29 mouse cellular contexts compared by ENCODE assay signal in genomic region chr13:118825102-118825501, GRCm38 (mm10).
DNase-seq lines count a peak whose midpoint lies in the region; ATAC-seq lines count a peak whose summit lies in the region.
"Had no signal": no experiment of that assay in that cellular context is flagged by ENCODE, and none has a peak within 500 bp of the region (broad histone marks: within the 10 kb centered on the region; RNA-seq: fewer than 3 reads in every experiment).

No protein-coding gene starts in this region.

- ATAC-seq in limb, embryonic 11.5 days (ENCODE audit: insufficient number of reproducible peaks, low FRiP score, low TSS enrichment, low read depth), result peak; percentile 82; the same call in 1 of the 2 replicates
- ATAC-seq in limb, embryonic 13.5 days (ENCODE audit: low FRiP score, low read depth), result peak; percentile 66; the same call in 1 of the 2 replicates
- ATAC-seq: activated CD4-positive, CD25-positive, alpha-beta regulatory T cell, adult 4 months; CD4-positive, CD25-positive, alpha-beta regulatory T cell, adult 4 months; forebrain, embryonic 14.5 days; Patski had no signal

- H3K4me2 ChIP-seq in limb, embryonic 11.5 days (ENCODE audit: low read depth, severe bottlenecking), result no peak overlapping the region
- H3K4me2 ChIP-seq in limb, embryonic 13.5 days (replicated peaks), result no peak overlapping the region
- H3K4me2 ChIP-seq: embryonic facial prominence, embryonic 13.5 days; embryonic facial prominence, embryonic 15.5 days; forebrain, embryonic 12.5 days had no signal

- no peaks in the 10 kb centered on the region for H3K9me3 ChIP-seq in limb, embryonic 11.5 days (ENCODE audit: control insufficient read depth, low read length)
- H3K9me3 ChIP-seq in limb, embryonic 13.5 days, result no peaks in the 10 kb centered on the region
- H3K9me3 ChIP-seq: embryonic facial prominence, embryonic 13.5 days; embryonic facial prominence, embryonic 15.5 days; forebrain, embryonic 10.5 days; forebrain, embryonic 12.5 days; G1E had no signal

- H3K27me3 ChIP-seq in limb, embryonic 11.5 days (ENCODE audit: control insufficient read depth, insufficient read depth, low read length), result no peaks in the 10 kb centered on the region
- no peaks in the 10 kb centered on the region for H3K27me3 ChIP-seq in limb, embryonic 13.5 days
- H3K27me3 ChIP-seq: CH12.LX; embryonic facial prominence, embryonic 13.5 days; embryonic facial prominence, embryonic 15.5 days; forebrain, embryonic 12.5 days; Patski had no signal

- no peaks in the 10 kb centered on the region for H3K4me1 ChIP-seq in limb, embryonic 11.5 days (ENCODE audit: control insufficient read depth, insufficient read depth, low read length)
- peaks cover 4% of the 10 kb centered on the region; the same call in 1 of the 2 replicates for H3K4me1 ChIP-seq in limb, embryonic 13.5 days
- H3K4me1 ChIP-seq: embryonic facial prominence, embryonic 13.5 days; embryonic facial prominence, embryonic 15.5 days; forebrain, embryonic 10.5 days; forebrain, embryonic 12.5 days had no signal

- no peak overlapping the region for H3K9ac ChIP-seq in limb, embryonic 11.5 days (ENCODE audit: low read length)
- H3K9ac ChIP-seq in limb, embryonic 13.5 days, result no peak overlapping the region
- H3K9ac ChIP-seq: embryonic facial prominence, embryonic 13.5 days; embryonic facial prominence, embryonic 15.5 days; forebrain, embryonic 12.5 days had no signal

- peak overlapping the region; percentile 42; the same call in 1 of the 2 replicates for H3K27ac ChIP-seq in limb, embryonic 11.5 days (replicated peaks; ENCODE audit: low read depth, low read length)
- H3K27ac ChIP-seq in limb, embryonic 13.5 days, result no peak overlapping the region
- H3K27ac ChIP-seq: embryonic facial prominence, embryonic 13.5 days; embryonic facial prominence, embryonic 15.5 days; forebrain, embryonic 10.5 days; forebrain, embryonic 12.5 days had no signal

- no peak overlapping the region for H3K4me3 ChIP-seq in limb, embryonic 11.5 days (ENCODE audit: low read depth, low read length)
- no peak overlapping the region for H3K4me3 ChIP-seq in limb, embryonic 13.5 days
- H3K4me3 ChIP-seq: embryonic facial prominence, embryonic 13.5 days; embryonic facial prominence, embryonic 15.5 days; erythroblast, embryonic 14.5 days; forebrain, embryonic 10.5 days; forebrain, embryonic 12.5 days had no signal

- peak; percentile 1 for DNase-seq in kidney, adult 9 months
- DNase-seq in kidney, adult 8-10 months, result no peak
- DNase-seq in forelimb bud, embryonic 11.5 days (ENCODE audit: low read depth, low spot score), result peak; percentile 68
- DNase-seq in limb, embryonic 11.5 days (ENCODE audit: low spot score), result peak; percentile 49
- DNase-seq in left cerebral cortex, postnatal 4 days, result no peak
- DNase-seq in cerebellum, postnatal 4 days (ENCODE audit: low spot score in 2 of 2), result no peak
- DNase-seq in gastrocnemius, postnatal 10 days, result no peak
- DNase-seq: adrenal gland, adult 8-10 months; adrenal gland, postnatal 14 days; adrenal gland, postnatal 36 days; B cell, adult 2 months; cerebellum, adult 11-12 months; cerebellum, adult 2 months; cerebellum, adult 9-10 months; cerebellum, postnatal 10 days; cerebellum, postnatal 25 days; embryo, embryonic 11 days had no signal

- intact Hi-C loops in left cerebral cortex, postnatal 4 days (cut with DNase I), result no loop called here

- H3K36me3 ChIP-seq in limb, embryonic 11.5 days (ENCODE audit: control insufficient read depth, insufficient read depth, low read length), result no peaks in the 10 kb centered on the region
- H3K36me3 ChIP-seq in limb, embryonic 13.5 days, result no peaks in the 10 kb centered on the region
- H3K36me3 ChIP-seq: embryonic facial prominence, embryonic 13.5 days; embryonic facial prominence, embryonic 15.5 days; forebrain, embryonic 10.5 days; forebrain, embryonic 12.5 days; G1E had no signal

- WGBS in limb, embryonic 11.5 days, result 11% methylated on average over 4 of the region's 4 CpGs
- WGBS in limb, embryonic 13.5 days, result 15% methylated on average over 4 of the region's 4 CpGs

Comparison
In these comparisons a context has a peak if more than half of its experiments do, and no peak if none do; other contexts are left out.
1. DNase-seq: peak in kidney, adult 9 months (single experiment), forelimb bud, embryonic 11.5 days (single experiment) and limb, embryonic 11.5 days (single experiment); none in kidney, adult 8-10 months (0 of 2), left cerebral cortex, postnatal 4 days (single experiment), cerebellum, postnatal 4 days (0 of 2) and gastrocnemius, postnatal 10 days (single experiment).